Mouse (Mus musculus) kidney, adult 9 months (tissue): ENCODE measurements around the gene Qpctl.
"Not testable (repeated sequence)": the region's sequence is repeated elsewhere in the genome, so short reads cannot be mapped to it uniquely, and the experiment has no call there.

Experiments
- DNase-seq: peaks from one replicate; pipeline ENCODE4 v3.0.0; 2022

Qpctl gene

DNA sequence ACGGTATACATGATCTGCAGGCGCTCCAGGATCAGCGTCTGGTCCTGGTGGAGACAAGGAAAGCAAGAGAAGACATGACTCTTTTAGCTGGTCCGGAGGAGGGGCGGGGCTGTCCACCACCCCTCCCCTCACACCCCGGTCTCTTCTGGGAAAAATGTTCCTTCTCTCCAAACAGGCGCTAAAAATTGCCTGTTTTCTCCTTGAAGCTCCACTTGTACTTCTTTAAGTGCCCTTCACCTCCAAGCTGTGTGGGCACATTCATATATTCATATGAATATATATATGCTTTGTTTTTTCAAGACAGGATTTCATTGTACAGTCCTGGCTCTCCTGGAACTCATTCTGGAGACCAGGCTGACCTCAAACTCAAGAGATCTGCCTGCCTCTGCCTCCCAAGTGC lies 13.8 kb upstream of the Qpctl start:
- no peak for DNase-seq

DNA sequence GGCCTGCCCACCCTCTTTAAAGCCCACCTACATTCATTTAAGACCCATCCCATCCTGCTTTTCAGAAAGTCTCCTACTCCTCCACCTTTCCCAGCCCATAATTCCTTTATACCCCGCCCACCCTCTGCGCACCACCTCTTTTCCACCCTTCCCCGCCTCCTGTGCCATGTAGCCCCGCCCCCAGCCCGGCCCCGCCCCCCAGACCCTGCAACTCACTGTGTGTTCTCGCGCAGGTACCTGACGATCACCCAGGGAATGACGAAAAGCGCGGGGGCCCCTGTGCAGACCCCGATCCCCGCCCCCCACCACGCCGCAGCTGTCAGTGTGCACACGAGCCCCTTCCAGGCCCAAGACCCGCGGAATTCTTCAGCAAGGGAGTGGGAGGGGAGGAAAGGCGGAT lies 11.0 kb upstream of the Qpctl start:
- no peak for DNase-seq

DNA sequence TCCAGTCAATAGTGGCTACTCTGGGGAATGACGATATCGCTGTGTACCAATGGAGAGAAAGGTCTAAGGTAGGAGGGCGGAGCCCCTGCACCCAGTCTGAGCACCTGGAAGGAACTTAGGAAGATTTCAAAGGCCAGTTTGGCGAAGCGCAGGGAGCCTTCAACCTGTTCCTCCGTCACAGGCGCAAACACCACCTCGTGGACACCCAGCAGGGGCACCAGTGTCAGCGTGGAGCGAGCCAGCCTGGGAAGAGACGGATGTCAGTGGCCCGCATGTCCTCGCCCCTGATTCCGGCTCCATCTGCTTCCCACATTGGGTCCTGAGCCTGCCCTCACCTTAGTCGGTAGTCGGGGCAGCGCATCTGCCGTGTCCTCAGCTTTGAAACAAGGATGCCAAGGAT lies 10.3 kb upstream of the Qpctl start:
- no peak for DNase-seq

DNA sequence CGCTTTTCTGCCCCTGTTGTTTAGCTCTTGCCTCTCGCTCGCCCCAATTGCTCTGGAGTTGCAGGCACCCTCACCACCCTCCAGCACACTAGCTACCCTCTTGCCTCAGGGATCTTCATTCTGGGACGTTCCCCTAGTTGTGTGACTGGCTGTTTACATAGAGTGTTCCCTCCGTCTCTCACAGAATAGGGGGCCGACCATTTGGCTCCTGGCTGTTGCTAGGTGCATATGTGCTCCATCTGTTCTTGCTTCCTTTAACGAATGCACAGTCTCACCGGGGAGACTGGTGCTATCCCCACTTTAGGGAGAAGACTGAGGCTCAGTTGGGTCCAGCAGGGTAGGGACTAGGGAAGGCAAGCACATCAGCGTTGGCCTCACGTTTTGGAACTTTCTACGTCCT lies 9.5 kb upstream of the Qpctl start:
- DNase-seq, result no peak

DNA sequence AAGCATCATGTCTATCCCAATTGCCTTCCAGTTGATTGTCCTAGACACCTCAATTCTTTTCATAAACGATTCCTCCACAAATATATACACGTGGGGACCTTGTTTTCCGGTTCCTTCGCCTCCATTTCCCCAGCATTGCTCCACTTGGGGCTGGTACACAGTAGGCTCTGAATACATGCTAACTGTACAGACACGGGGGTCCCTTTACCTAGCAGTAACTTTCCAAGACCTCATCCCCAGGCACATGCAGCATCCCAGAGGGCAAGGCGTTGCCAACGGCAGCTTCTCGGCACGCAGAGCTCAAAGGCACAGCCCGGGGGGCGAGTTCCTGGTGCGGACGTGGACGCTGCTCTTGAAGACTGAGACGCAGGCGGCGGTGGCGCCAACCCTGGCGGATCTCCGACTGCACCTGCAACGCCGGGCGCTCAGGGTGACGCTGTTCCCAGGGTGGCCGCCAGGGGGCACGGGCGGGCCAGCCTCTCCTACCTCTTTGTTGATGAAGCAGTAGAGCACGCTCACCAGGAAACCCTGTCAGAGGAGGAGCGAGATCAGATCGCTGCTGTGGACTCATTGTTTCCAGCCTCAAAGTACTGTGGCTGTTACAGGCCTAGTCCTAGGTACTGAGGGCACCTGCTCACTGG lies 8.2 kb upstream of the Qpctl start:
- peak; percentile 94 for DNase-seq

DNA sequence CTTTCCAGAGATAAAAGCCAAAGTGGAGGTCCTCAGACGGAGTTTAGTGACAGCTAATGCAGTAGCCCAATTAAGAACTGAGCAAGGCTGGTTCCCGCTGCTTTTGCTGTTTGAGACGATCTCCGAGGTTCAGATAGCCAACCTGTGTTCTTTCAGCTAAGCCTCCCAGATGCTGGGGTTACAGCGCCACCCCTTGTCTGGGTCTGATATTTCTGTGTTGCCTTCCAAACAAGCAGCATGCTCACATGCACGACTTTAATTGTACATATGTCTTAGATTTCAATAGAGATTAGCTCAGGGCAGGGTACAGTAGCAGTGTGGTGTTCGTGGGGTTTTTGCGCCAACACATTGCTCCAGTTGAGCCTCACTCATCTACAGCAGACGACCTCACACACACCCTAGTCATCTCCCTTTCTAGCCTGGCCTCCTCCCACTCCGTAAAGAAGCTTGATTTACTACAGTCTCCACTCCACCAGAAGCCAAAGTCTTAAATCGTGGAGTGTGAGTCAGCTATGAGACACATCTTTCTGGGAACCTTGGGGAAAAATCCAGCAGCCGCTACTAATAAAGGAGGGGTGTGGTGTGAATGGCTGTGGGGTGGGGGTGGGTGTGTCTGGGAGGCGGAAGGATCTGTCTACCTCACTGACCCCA lies 6.9 kb upstream of the Qpctl start:
- DNase-seq, result no peak

DNA sequence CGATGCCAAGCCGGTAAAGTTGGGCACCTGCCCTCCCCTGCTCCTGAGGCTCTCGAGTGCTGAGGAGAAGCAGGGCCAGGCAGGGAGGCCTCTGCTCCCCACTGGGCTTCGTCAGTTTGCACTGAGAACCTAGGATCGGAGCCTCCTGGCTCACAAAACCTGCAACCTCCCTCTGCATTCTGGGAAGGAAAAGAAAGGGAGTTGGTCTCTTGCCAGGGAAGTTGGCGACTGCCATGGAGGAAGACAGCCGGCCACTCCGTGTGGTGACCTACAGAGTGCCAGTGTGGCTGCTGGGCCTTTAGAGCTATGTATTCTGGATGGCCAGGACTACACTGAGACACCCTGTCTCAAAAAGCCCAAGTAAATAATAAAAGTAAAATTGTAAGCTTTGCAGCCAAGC lies 5.7 kb upstream of the Qpctl start:
- DNase-seq, result no peak

DNA sequence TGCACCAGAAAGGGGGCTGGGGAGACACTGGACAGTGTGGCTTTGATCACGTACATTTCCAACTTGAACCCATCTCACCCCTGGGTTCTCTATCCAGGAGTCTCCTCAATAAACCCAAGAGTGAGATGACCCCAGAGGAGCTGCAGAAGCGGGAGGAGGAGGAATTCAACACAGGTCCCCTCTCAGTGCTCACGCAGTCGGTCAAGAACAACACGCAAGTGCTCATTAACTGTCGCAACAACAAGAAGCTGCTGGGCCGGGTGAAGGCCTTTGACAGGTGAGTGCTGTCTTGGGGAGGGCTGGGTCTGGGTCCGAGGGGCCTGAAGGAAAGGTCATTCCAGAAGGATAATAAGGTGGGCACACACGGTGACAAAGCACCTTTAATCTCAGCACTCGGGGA lies 2.0 kb upstream of the Qpctl start:
- not testable (repeated sequence) for DNase-seq

DNA sequence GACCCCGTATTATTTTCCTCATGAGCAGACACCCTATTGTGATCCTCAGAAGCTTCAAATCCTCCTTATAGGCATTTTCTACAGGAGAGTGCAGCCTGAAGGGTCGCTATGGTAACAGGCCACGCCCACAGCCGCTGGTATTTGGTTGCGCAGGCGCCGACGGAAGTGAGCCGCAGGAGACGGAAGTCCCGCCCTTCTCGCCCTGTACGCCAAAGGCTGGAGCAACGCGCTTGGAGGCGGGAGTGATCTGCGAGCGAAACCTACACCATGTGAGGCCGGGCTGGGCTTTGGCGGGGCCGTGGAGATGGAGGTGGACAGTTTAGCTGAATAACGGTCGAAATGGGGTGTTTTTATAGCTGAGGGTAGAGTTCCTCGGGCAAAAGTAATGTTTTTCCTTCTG lies 535 bp upstream of the Qpctl start, which contains the start of gene Snrpd2:
TSS of gene Snrpd2 (plus strand) at position 97 of the 400 bp plus-strand sequence.
- peak; percentile 97 for DNase-seq

DNA sequence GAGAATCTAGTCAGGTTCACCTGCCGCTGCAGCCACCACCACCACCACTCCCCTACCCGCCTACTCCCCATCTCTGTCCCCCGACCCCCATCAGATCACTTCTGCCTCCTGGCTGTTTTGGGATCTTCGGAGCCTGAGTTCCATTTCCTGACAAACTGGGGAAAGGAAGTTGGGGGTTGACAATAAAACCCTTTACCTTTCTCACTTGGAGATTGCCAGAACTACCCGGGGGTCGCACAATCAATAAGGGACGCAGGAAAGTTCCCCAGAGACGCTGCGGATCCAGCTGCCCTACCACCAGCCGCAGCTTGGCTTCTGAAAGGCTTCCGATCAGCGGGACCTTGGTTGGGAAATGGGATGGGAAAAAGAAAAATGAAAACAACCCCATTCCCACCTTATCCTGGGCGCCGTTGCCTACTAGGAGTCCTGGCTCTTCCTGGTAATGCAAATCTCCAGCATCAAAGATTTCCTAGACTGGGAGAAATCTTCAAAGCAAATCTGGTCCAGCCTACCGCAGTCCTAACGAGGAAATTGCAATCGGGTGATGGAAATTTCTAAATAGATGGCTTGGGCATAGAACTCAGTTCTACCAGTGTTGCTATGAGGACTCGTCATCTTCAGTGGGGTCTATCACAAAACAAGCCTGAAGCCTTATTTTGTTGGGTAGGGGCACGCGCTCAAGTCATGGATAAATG lies 764 bp downstream of the Qpctl start:
- no peak for DNase-seq

DNA sequence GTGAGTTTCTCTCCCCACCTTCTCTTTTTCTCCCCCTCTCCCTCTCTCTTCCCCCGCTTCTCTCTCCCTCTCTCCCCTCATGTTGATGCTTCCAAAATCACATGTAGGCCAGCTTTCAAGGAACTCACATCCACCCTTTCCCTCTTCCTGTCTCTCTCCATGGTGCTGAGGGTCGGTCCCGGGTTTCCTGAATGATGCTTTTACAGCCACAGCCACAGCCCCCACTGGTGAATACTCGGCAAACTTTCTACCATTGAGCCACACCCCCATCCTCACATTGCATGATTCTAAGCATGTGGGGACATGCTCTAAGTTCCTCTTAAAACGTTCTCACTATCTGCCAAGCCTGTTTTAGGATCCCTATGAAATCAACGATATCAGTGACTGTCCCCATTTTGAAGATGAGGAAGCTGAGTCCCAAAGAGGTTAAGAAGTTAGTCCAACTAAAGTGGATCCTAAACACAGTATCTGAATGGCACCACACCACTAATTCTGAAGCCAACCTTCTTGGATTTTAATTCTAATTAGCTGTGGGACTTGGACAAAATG lies 1.5 kb downstream of the Qpctl start:
- DNase-seq, result no peak

DNA sequence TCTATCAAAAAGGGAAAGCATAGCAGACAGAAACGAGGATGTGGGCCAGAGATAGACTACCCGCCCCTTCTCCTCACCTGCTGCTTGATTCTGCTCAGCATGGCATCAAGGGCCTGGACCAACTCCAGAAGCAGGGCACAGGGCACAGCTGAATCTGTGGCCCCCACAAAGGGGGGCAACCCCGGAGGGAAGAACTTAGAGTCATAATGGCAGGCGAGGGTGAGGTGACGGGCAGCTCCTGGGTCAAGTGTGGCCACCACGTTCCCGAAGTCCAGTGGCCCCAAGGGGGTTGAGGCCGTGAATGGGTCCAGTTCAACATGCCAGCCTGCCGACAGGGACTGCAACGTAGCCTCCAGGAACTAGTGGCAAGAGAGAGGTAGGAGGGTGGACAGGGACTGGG lies 2.3 kb downstream of the Qpctl start:
- DNase-seq, result no peak

DNA sequence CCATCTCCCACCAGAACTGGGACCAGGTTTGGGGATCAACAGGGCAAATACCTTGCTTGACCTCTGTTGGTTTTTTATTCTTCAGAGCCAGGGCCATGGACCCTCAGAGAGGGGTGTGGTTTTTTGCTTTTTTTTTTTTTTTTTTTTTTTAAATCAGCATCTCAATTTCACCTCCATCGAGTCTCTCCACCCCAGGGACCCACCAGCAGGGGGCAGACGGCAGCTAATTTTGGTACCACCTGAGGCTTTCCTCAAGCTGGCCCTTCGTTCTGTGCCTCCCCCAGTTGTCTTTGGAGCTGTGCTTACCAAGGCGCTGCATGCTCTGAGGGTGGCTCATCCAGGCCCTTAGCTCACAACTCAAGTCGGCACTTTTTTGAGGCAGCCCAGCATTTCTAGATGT lies 11.7 kb downstream of the Qpctl start:
- DNase-seq, result peak; percentile 58

DNA sequence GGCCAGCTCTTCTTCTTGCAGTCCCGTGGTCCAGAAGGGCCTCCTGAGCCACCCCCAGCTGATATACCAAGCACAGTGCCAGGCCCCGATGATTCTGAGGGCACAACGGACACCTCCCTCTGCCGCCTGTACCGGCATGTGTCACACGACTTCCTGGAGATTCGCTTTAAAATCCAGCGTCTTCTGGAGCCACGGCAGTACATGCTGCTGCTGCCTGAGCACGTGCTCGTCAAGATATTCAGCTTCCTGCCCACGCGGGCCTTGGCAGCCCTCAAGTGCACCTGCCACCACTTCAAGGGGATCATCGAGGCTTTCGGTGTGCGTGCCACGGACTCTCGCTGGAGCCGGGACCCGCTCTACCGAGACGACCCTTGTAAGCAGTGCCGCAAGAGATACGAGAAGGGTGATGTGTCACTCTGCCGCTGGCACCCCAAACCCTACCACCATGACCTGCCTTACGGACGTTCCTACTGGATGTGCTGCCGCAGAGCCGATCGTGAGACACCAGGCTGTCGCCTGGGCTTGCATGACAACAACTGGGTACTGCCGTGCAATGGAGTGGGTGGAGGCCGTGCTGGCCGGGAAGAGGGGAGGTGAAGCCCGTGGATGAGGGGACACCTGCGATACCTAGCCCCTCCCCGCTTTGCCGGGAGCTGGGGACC lies 12.3 kb downstream of the Qpctl start:
- DNase-seq, result no peak

DNA sequence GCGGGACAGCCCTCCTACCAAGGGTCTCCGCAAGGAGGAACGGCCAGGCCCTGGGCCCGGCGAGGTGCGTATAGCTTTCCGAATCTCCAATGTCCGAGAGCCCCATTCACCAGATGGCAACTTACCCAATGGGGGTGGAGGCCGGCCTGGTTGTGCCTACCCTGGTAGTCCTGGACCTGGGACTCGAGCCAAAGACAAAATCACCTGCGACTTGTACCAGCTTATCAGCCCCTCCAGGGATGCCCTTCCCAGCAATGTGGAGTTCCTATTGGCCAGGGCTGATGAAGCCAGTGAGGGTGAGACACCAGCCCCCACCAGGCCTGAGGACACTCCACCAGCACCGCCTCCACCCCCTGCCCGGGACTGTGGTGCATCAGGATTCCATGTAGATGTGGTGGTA lies 12.9 kb downstream of the Qpctl start:
- no peak for DNase-seq

DNA sequence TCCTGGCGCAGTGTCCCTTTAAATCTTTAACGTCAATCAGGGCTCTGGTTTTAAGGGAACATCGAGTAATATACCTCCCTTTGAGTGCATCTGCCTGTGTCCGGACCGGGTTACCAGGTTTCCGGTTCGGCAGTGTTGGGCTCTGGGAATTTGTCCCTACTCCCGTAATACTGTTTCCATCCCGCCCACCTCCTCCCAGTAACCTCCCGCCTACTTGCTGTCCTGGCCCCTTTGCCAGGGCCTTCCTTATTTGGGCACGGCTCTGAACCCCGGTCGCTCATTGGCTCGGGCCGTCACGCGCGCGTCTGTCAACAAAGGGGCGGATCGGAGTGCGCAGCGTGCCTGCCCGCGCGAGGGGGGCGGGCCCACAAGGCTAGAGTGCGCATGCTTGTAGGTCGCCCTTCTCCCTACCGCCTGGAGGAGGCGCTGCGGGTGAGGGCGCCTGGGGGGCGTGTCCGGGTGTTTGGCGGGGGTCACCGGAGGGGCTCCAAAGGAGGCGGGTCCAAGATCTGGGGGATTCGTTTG lies 17.7 kb downstream of the Qpctl start:
- DNase-seq, result peak; percentile 99

DNA sequence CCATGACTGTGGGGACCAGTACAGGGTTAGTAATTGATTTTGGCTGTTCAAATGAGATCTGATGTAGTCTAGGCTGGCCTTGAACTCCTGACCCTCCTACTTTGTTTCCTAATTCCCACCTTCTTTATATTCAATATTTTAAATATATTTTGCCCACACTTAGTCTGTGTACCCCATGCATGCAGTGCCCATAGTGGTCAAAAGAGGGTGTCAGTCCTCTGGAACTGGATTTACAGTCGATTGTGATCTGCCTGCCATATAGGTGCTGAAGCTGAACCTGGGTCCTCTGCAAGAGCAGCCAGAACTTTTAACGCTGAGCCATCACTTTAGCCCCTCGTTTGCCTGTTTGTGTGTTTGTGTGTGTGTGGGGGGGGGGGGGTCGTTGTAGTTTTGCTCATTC lies 18.4 kb downstream of the Qpctl start:
- DNase-seq, result no peak

DNA sequence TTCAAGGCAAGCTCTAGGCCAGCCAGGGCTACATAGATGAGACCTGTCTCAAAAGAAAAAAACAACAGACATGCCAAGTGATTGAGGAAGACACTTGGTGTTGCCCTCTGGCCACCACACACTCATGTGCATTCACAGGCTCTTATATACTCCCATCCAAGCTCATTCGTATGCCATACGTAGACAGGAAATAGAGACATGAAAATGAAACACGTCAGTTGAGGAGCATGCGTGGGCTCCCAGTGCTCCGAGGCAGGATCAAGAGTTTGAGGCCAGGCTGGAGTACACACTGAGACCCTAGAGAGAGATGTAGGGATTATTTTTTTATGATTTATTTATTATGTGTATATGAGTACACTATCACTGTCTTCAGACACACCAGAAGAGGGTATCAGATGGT lies 19.7 kb downstream of the Qpctl start:
- no peak for DNase-seq

DNA sequence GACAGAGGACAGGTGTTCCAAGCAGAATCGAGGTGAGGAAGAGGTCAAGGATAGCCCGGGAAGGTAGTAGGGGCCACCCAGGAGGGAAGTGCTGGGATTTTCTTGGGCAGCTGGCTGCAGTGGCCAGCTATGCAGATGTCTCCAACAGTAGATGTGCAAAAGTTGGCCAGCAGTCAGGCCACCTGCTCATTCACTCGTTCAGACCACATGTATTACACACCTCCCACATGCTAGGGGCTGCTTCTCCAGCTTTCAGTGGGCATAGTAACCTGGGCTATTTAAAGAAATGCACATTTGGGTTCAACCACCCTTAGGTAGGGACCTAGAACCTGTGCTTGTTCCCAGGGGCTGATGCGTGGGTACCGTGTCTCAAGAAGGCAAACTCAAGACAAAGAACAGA lies 21.3 kb downstream of the Qpctl start:
- no peak for DNase-seq

DNA sequence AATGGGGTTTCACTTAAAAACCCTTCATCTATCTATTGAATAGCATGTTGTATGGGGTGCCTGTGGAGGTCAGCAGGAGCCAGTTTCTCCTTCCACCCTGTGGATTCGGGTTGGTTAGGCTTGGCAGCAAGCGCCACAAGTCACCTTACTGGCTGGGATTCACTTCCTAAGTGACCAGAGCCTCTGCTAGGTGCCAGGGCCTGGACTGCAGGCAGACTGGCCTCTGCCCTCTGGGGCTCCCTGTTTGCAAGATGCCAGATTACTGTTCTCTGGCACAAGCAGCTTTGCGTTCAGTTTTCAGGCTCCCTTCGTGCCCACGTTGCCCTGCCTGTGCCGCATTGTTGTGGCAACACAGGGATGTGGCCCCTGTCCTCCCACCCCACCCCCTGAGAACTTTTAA lies 24.4 kb downstream of the Qpctl start:
- DNase-seq, result peak; percentile 64

DNA sequence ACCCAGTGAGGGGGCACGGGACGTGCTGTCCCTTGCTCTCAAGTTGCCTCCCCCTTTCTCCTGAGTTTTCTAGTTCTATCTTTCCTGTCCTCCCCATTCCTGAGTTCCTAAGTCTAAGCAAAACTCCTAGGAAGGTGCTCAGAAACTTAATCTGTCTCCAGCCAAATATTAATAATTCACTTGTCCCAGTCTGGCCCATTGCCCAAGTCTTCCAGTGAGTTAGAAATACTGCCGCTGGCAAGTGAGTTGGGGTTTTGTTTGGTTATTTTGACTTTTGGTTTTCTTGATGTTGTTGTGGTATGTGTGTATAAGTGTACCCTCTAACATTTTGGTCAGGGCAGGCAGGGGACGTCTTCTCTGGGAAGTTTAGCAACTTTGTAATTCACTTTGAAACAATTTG lies 27.4 kb downstream of the Qpctl start:
- DNase-seq, result peak; percentile 88

DNA sequence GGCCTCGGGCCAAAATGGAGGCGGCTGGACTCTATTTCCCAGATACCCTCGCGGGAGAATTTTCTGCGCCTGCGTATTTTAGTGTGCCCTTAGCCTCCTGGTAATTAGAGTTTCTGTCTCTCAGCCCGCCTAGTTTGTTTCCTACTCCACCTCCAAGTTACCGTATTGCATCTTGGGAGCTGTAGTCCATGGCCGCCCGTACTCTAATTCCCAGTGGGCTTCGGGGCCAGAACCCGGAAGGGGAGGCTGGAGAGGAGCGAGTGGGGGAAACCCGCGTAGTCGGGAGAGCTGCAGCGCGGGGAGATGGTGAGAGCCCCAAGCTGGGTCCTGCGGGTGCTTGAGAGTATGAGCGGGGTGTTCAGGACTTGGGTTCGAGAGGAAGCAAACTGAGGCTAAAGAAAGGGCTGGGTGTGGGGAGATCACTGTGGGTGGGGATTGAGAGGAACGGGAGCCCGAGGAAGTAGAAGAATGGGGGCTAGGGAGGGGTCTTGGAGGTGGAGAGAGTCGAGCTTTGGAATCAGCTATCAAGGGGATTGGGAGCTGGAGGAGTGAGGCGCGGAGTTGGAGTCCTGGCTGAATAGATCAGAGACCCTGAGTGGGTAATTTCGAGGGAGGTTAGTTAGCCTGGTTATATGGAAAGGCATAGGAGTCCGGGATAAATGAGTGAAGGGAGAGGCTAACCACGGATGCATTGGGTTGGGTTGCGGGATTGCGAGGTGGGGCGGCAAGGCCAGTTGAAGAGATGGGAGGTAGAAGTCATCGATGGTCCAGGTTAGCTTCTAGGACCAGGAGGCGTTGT lies 29.3 kb downstream of the Qpctl start, which contains the start of gene Fbxo46:
TSS of gene Fbxo46 (plus strand) at position 229 of the 799 bp plus-strand sequence.
- DNase-seq, result peak; percentile 98
